Mouse (Mus musculus) hindbrain, embryonic 14.5 days (tissue): Measurements from ENCODE around the gene Zfp637. TPM values are rescaled to one million over a fixed set of nuclear protein-coding genes. Genes with fewer than 3 reads are reported as not detected.
A peak's percentile ranks its signal among the peaks of the same experiment; 100 is the strongest.
"Not testable (repeated sequence)": the region's sequence is repeated elsewhere in the genome, so short reads cannot be mapped to it uniquely, and the experiment has no call there.

Experiments used
- ATAC-seq: fragments of 200-750 bp; cut with Nextera tagmentation; 2 replicates; pipeline ENCODE4 v1.8.0; 2017; ENCODE audit warnings: moderate number of reproducible peaks, mild to moderate bottlenecking, moderate TSS enrichment, moderate library complexity; ENCODE audit not compliant: low FRiP score
- DNase-seq: peaks from one replicate; pipeline ENCODE4 v3.0.0-alpha.2; 2015; ENCODE audit warnings: low spot score
- H3K27ac ChIP-seq: fragments of 300-500 bp; sonication (generic); 2 replicates; pipeline ENCODE4 v1.5.1; 2014; ENCODE audit warnings: mild to moderate bottlenecking, moderate library complexity
- H3K27me3 ChIP-seq: fragments of 300-500 bp; sonication (generic); 2 replicates; pipeline ENCODE4 v1.6.1; 2014; ENCODE audit warnings: mild to moderate bottlenecking, low read length, mixed read lengths; ENCODE audit not compliant: control insufficient read depth, insufficient read depth
- H3K36me3 ChIP-seq: fragments of 300-500 bp; sonication (generic); replicated peaks from 2 replicates; pipeline ENCODE4 v1.6.1; 2014; ENCODE audit not compliant: control insufficient read depth, insufficient read depth
- H3K4me1 ChIP-seq: fragments of 300-500 bp; sonication (generic); replicated peaks from 2 replicates; pipeline ENCODE4 v1.6.1; 2014; ENCODE audit warnings: antibody characterized with exemption, low read length, mixed read lengths; ENCODE audit not compliant: control insufficient read depth, insufficient read depth
- H3K4me2 ChIP-seq: fragments of 300-500 bp; sonication (generic); replicated peaks from 2 replicates; pipeline ENCODE4 v1.6.1; 2014; ENCODE audit warnings: mild to moderate bottlenecking, moderate library complexity
- H3K4me3 ChIP-seq: fragments of 300-500 bp; sonication (generic); replicated peaks from 2 replicates; pipeline ENCODE4 v1.5.1; 2014; ENCODE audit warnings: mild to moderate bottlenecking, low read length
- H3K9ac ChIP-seq: fragments of 300-500 bp; sonication (generic); 2 replicates; pipeline ENCODE4 v1.6.1; 2014
- H3K9me3 ChIP-seq: fragments of 300-500 bp; sonication (generic); 2 replicates; pipeline ENCODE4 v1.6.1; 2016; ENCODE audit warnings: low read length; ENCODE audit not compliant: control insufficient read depth
- WGBS: fragments of 180-500 bp; shearing (Covaris S2); extraction: QIAGEN DNeasy Blood & Tissue Kit; methylation state at CpG from one replicate; pipeline ENCODE4 v1.1.7; 2014; 5-methylcytosine and 5-hydroxymethylcytosine counted together
- polyA plus RNA-seq: library from polyadenylated mRNA; unstranded; fragments of >200 nt; fragmentation: Nextera tagmentation; extraction: Ambion mirVana; gene quantifications from 2 replicates; pipeline ENCODE4 v1.2.1, GENCODE M21; 2014

Zfp637 gene
- polyA plus RNA-seq, 1 experiment from 2014 or later: 145 TPM

- no peak overlapping the region for H3K27ac ChIP-seq
- no peak overlapping the region for H3K9ac ChIP-seq
- no peaks in the 10 kb centered on the region for H3K27me3 ChIP-seq
- H3K4me1 ChIP-seq: no peaks in the 10 kb centered on the region
- H3K9me3 ChIP-seq: no peaks in the 10 kb centered on the region
- no peaks in the 10 kb centered on the region for H3K36me3 ChIP-seq
- WGBS: 86% methylated on average over 1 of the region's 1 CpGs
- H3K4me2 ChIP-seq: no peak overlapping the region
- DNase-seq: no peak
- ATAC-seq: no peak
- H3K4me3 ChIP-seq: no peak overlapping the region
Measured at GRCm38 (mm10) chr6:117857990-117858389, 17.0 kb downstream of the Zfp637 start.

GRCm38 (mm10) chr6:117861848-117862247, 20.9 kb downstream of the Zfp637 start, which contains the start of gene Zfp239:
Gene Zfp239, plus strand, starts transcription at chr6:117862100.
- ATAC-seq (no peak), DNase-seq (no peak)
- Histone ChIP-seq H3K27me3 (no peaks in the 10 kb centered on the region), H3K4me2 (peak within 1 kb of the TSS; percentile 93), H3K9ac (peak within 1 kb of the TSS; percentile 85), H3K4me1 (peaks cover 5% of the 10 kb centered on the region; the same call in 1 of the 2 replicates), H3K36me3 (no peaks in the 10 kb centered on the region), H3K9me3 (no peaks in the 10 kb centered on the region), H3K27ac (no peak within 1 kb of the TSS), H3K4me3 (peak within 1 kb of the TSS; percentile 91)
- 68% methylated on average over 6 of the region's 6 CpGs for WGBS

DNA sequence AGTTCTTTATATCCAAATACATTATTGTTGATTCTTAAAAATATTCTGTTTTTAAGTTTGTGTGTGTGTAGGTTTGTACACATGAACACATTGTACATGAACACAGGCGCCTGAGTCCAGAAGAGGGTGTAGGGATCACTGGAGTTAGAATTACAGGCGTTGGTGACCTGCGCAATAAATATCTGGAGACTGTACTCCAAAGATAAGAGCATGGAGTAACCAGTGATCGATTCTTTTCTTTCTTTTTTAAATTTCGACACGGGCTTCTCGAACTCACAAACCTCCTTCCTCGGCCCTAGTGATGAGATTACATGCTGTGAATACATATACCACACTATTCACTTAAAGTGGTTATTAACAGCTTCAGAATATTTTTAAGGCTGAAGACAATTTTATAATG, 21.5 kb downstream of the Zfp637 start:
- WGBS: 78% methylated on average over 8 of the region's 8 CpGs
- no peaks in the 10 kb centered on the region for H3K36me3 ChIP-seq
- peak overlapping the region; percentile 91; the same call in 1 of the 2 replicates for H3K4me3 ChIP-seq
- H3K9ac ChIP-seq: no peak overlapping the region
- peak overlapping the region; percentile 93 for H3K4me2 ChIP-seq
- peaks cover 5% of the 10 kb centered on the region; the same call in 1 of the 2 replicates for H3K4me1 ChIP-seq
- ATAC-seq (no peak), DNase-seq (no peak)
- H3K9me3 ChIP-seq: no peaks in the 10 kb centered on the region
- H3K27ac ChIP-seq: no peak overlapping the region
- no peaks in the 10 kb centered on the region for H3K27me3 ChIP-seq

GRCm38 (mm10) chr6:117862899-117863620, 22.1 kb downstream of the Zfp637 start:
- DNase-seq (peak; percentile 73), ATAC-seq (peak; percentile 92)
- Histone ChIP-seq H3K9me3 (no peaks in the 10 kb centered on the region), H3K4me3 (peak overlapping the region; percentile 91), H3K36me3 (no peaks in the 10 kb centered on the region), H3K27ac (no peak overlapping the region), H3K4me2 (peak overlapping the region; percentile 93), H3K4me1 (peaks cover 5% of the 10 kb centered on the region; the same call in 1 of the 2 replicates), H3K9ac (peak overlapping the region; percentile 85), H3K27me3 (no peaks in the 10 kb centered on the region)
- WGBS: 3% methylated on average over 26 of the region's 26 CpGs

- peak overlapping the region; percentile 85 for H3K9ac ChIP-seq
- no peak for ATAC-seq
- DNase-seq: no peak
Measured at GRCm38 (mm10) chr6:117863751-117864150, 22.8 kb downstream of the Zfp637 start.

GRCm38 (mm10) chr6:117868187-117868586, 27.2 kb downstream of the Zfp637 start:
- H3K36me3 ChIP-seq: peaks cover 4% of the 10 kb centered on the region; the same call in 1 of the 2 replicates
- peaks cover 5% of the 10 kb centered on the region; the same call in 1 of the 2 replicates for H3K4me1 ChIP-seq
- H3K9me3 ChIP-seq: no peaks in the 10 kb centered on the region
- H3K27me3 ChIP-seq: no peaks in the 10 kb centered on the region
- DNase-seq (no peak), ATAC-seq (no peak)
- no peak overlapping the region for H3K4me3 ChIP-seq
- H3K9ac ChIP-seq: no peak overlapping the region
- H3K27ac ChIP-seq: no peak overlapping the region
- 94% methylated on average over 8 of the region's 8 CpGs for WGBS
- no peak overlapping the region for H3K4me2 ChIP-seq

More at GRCm38 (mm10) chr6:117863751-117864150, 22.8 kb downstream of the Zfp637 start:
- 95% methylated on average over 8 of the region's 8 CpGs for WGBS
- peaks cover 5% of the 10 kb centered on the region; the same call in 1 of the 2 replicates for H3K4me1 ChIP-seq
- no peaks in the 10 kb centered on the region for H3K27me3 ChIP-seq
- no peak overlapping the region for H3K27ac ChIP-seq
- no peaks in the 10 kb centered on the region for H3K36me3 ChIP-seq
- peak overlapping the region; percentile 91 for H3K4me3 ChIP-seq
- no peaks in the 10 kb centered on the region for H3K9me3 ChIP-seq
- peak overlapping the region; percentile 93 for H3K4me2 ChIP-seq

DNA sequence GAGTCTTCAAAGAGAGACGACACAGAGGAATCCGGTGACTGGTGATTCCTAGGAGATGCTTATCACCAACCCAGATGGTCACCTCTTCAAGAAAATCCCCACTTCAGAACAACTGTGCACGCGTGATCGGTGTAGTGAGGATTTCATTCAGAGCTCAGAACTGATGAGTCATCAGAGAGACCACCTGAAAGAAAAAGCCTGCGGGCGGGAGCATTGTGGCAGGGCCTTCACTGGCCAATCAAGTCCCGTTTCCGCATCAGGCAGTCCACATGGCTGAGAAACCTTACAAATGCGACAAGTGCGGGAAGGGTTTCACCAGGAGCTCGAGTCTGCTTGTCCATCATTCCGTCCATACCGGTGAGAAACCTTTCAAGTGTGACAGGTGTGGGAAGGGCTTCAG, 30.1 kb downstream of the Zfp637 start:
- no peak for DNase-seq
- H3K36me3 ChIP-seq: peaks cover 4% of the 10 kb centered on the region; the same call in 1 of the 2 replicates
- H3K27me3 ChIP-seq: no peaks in the 10 kb centered on the region
- no peaks in the 10 kb centered on the region for H3K9me3 ChIP-seq
- WGBS: 85% methylated on average over 14 of the region's 14 CpGs
- no peaks in the 10 kb centered on the region for H3K4me1 ChIP-seq
- H3K4me3 ChIP-seq: no peak overlapping the region
- no peak overlapping the region for H3K27ac ChIP-seq
- H3K4me2 ChIP-seq: no peak overlapping the region
- no peak for ATAC-seq
- no peak overlapping the region for H3K9ac ChIP-seq

- not testable (repeated sequence) for H3K9me3 ChIP-seq, H3K4me1 ChIP-seq, H3K4me2 ChIP-seq, H3K27me3 ChIP-seq, H3K36me3 ChIP-seq, H3K9ac ChIP-seq, ATAC-seq, H3K4me3 ChIP-seq, DNase-seq, H3K27ac ChIP-seq
- WGBS: 94% methylated on average over 7 of the region's 7 CpGs
Measured at GRCm38 (mm10) chr6:117873450-117873849, 32.5 kb downstream of the Zfp637 start.

- H3K9me3 ChIP-seq: no peaks in the 10 kb centered on the region
- H3K27me3 ChIP-seq: no peaks in the 10 kb centered on the region
- peaks cover 6% of the 10 kb centered on the region; the same call in 1 of the 2 replicates for H3K4me1 ChIP-seq
- H3K4me3 ChIP-seq: no peak overlapping the region
- H3K9ac ChIP-seq: no peak overlapping the region
- ATAC-seq: no peak
- peaks cover 4% of the 10 kb centered on the region; the same call in 1 of the 2 replicates for H3K36me3 ChIP-seq
- H3K4me2 ChIP-seq: no peak overlapping the region
- no peak for DNase-seq
- WGBS: 83% methylated on average over 3 of the region's 3 CpGs
- H3K27ac ChIP-seq: no peak overlapping the region
Measured at GRCm38 (mm10) chr6:117874621-117875281, 33.8 kb downstream of the Zfp637 start.
